Mouse (Mus musculus): ENCODE results near the gene Sgcg.

The Sgcg gene

DNA sequence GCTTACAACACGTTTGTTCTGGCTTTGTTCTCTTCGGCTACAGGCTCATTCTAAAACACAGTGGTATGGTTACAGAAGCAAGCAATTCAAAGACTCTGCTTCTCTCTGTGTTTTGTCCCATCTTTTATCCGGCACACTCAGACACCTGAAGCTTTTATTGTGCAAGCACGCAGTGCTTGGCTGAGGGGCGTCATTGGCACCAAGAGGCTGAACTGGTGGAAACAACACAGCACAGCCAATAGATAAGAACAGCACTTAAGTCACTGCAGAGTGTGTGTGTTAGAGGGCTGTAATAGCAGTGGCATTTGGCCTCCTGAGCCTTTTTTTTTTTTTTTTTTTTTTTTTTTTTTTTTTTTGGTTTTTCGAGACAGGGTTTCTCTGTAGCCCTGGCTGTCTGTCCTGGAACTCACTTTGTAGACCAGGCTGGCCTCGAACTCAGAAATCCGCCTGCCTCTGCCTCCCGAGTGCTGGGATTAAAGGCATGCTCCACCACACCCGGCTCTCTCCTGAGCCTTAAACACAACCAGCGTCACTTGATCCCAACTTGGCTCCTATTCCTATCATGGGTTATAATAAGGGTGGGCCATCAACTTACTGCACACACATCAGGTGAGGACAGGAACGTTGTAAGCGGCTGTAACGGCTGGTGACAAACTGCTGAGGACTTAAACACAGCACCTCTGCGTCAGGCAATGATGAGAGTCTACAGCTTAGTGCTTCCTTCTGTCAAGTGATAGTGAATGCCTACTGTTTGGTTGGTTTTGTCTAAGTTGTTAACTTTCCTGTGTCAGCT, 5.5 kb downstream of the Sgcg start:
- no peak for TF ChIP-seq GATA4 (IDR thresholded peaks at IDR 0.05; ENCODE audit: insufficient replicate concordance, low read length)

DNA sequence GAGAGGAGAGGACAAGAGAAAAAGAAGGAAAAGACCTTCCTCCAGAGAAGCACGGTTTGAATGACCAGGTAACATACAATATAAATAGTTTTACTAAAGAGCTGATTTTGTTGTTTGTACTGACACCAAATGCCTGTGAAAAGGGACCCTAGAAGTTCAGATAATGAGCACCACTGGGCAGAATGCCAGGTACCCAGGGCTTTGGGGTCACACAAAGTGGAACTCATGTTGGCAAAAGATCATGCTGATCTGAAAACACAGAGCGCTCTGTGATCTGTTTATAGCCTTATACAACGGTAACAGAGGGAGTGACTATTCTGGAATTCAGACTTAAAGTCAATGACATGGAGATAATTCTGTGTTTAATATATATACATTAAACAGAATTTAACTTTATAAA, 11.8 kb downstream of the Sgcg start:
- TF ChIP-seq GATA4 (IDR thresholded peaks at IDR 0.05; ENCODE audit: insufficient replicate concordance, low read length) = no peak

DNA sequence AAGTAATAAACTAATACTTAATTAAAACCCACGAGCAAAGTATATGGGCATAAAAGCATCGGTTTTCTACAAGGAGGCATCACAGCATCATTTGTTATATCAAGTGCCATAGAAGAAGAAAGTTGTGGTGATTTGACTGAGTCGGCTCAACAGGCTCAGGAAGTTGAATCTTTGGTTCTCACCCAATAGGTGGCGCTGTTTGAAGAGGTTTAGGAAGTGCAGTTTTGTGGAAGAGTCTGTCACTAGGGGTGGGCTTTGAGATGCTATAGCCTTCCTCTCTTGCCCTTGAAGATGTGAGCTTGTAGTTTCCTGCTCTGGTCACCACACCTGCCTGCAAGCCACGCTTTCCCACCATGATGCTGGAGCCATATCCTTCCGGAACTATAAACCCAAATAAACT, 15.7 kb downstream of the Sgcg start:
- no peak for TF ChIP-seq GATA4 (IDR thresholded peaks at IDR 0.05; ENCODE audit: insufficient replicate concordance, low read length)

DNA sequence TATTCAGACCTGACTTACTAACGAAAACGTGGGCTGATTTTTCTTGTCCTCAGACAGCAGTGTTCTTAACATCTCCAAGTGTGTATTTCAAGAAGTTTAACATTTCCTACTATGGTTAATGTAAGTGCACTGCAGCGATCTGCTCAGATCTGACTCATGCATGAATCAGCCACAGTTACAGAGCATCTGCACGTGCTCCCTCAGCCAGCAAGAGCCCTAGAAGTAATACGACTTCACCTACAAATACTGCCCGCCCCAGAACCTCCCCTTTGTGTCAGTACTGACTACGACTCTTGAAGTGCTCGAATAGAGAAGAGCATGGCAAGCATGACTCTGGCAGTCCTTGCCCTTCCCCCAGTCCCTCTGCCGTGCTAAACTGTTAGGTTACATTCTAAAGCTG, 19.5 kb downstream of the Sgcg start:
- TF ChIP-seq GATA4 (IDR thresholded peaks at IDR 0.05; ENCODE audit: insufficient replicate concordance, low read length) = no peak

DNA sequence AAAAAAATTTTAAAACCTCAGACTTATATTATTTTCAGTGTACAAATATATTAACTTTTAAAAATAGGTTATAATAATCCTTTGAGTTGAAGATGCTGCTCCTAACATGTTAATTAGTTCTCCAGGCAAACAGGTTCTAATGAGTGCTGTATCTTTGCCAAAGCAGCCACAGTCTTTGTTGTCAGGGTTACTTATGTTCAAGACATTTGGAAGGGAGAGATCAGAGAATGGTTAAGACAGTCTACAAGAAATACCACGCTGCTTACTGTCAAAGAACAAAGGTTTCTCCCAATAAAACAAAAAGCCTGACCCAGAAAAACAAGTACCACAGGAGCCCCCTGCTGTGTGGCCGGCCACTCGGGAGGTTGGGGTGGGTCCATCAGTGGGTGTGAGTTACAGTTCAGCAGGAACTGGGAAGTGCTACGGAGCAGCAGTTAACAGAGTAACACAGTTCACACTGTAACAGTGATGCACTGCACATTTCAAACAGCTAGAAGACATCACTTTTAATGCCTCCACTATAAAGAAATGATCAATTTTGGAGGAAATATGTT, 21.1 kb downstream of the Sgcg start:
- TF ChIP-seq GATA4 (IDR thresholded peaks at IDR 0.05; ENCODE audit: insufficient replicate concordance, low read length) = no peak

DNA sequence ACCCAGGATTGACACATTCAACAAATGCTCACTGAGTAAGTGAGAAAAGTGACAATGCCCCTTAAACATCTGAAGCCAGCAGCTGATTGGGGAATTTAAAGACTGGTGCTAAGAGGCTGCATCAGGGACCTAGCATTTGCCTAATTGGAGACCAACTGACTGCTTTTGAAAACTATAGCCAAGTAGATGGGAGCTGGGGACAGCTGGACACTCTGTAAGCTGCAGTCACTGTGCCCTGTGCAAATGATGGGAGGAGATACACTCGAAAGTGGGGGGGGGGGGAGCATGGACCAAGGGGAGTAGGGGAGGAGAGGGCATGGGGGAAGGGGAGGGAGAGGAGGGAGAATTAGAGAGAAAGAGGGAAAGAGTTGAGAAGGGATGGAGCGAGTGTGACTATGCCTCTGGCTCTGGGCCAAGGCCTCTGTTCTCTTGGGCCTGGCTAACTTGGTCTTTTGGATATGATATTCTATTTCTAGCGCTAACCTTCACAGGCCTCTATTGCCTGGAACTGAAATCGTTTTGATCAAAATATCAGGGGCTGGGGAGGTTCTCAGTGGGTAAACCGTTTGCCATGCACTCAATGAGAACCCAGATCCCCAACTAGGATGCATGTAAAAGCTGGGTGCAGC, 22.3 kb downstream of the Sgcg start:
- TF ChIP-seq GATA4 (IDR thresholded peaks at IDR 0.05; ENCODE audit: insufficient replicate concordance, low read length) = no peak

DNA sequence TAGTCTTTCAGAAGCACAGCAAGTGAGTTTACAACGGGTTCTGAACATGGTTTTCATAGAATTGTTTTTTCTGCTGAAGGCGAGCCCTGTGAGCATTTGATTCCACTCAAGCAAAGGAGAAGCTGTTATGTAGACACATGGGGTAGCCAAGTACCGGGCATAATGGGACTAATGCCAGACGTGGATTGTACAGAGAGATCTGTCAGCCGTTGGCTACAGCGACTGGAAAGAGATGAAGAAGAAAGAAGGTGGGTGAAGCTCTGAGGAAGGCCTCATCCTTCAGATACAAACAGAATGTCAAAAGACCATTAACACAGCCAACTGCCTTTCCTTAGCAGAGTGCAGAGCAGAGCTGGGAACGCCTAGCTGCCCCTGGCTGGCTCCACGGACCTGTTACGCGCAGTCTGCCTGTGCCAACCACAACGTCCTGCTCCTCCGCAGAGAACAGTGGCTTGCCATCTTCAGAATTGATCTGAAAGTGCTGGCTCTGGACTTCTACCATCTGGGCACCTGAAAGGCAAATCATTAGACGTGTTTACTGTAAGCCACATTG, 26.2 kb downstream of the Sgcg start:
- TF ChIP-seq GATA4 (IDR thresholded peaks at IDR 0.05; ENCODE audit: insufficient replicate concordance, low read length) = no peak

DNA sequence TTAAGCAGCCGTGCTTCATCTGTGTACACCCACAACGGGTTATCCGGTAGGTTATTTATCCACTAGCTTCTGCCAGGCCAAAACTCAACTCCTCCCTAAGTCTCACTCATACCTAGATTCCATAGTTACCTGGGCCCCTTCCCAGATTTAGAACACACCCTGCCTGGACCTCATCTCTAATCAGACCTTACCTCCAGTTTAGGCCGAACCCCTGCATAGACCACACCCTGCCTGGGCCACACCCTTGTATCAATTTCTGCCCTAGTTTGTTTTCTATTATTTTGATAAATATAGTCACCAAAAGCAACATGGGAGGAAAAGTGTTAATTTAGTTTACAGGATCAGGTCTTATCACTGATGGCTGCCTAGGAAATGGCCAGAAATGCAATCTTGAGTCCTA, 28.1 kb downstream of the Sgcg start:
- TF ChIP-seq GATA4 (IDR thresholded peaks at IDR 0.05; ENCODE audit: insufficient replicate concordance, low read length) = no peak

DNA sequence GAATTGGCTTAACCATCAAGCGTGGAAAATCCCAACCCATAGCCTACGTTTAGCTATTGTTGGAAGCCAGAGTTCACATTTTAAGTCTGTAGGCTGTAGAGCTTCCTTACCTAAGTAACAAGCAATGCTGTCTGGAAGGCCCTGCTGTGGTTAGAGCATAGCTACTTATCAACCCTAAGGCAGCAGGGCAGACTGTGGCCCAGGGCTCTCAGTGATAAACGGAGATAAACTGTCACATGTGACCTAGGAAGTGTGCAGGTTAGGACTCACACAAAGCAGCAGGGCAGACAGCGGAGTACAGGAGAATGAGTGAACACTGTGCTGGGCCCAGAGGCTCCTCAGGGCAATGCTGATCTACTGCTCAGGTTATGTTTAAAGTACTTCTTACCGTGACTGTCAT, 28.5 kb downstream of the Sgcg start:
- TF ChIP-seq GATA4 (IDR thresholded peaks at IDR 0.05; ENCODE audit: insufficient replicate concordance, low read length) = no peak

DNA sequence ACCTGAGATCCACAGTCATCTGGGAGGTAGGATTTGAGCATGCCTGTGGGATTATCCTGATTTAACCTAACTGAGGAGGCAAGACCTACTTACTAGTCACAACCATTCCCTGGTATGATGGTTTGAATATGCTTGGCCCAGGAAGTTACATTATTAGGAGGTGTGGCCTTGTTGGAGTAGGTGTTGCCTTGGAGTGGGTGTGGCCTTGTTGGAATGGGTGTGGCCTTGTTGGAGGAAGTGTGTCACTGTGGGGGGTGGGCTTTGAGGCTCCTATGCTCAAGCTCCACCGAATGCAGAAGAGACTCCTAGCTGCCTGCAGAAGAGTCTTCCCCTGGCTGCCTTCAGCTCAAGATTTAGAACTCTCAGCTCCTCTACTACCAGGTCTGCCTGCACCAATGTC, 32.1 kb downstream of the Sgcg start:
- no peak for TF ChIP-seq GATA4 (IDR thresholded peaks at IDR 0.05; ENCODE audit: insufficient replicate concordance, low read length)

DNA sequence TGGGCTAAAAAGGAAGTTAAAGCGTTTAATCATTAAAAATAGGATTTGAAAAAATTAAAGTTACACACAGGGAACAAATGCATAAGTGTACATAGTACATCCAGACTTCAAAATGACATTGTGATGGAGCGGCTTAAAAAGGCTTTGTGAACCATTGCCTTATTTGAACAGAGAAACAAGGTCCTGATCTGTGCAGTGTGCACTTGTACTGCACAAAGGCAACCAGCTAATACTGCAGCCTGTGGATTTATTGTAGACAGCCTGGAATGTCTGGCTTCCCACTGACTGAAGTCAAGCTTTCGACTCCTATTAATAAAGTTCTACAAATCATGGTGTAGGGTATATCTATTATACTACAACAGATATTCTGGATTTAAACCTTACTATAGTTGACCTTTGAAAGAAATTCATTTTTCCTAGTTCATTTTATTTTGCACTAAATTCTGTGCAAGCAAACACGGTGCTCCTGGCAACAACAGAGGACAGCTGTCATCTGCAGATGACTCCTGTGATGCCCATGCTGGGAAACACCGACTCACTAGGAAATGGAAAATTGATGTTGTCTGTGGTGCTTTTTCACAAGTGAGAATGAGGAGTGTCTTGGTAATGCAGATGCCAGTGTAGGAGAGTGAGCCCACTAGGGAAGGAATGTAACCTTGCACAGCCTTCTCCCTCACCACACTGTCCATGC, 33.8 kb downstream of the Sgcg start:
- no peak for TF ChIP-seq GATA4 (IDR thresholded peaks at IDR 0.05; ENCODE audit: insufficient replicate concordance, low read length)

DNA sequence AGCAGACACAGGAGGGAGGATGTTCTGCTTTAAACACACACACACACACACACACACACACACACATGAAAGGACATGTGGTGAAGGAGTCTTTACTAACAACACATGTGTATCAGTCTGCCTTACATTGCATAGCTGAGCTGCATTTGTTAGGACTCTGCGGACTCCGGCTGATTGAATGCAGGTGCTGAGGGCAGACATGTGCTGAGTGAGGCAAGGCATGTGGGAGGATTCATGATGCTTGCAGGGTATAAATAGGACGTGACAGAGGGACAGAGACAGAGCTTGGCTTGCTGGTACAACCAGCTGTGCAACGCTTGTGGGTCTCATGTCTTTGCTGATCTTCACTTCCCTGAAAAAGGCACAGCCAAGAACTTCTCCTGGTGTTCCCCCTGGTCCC, 34.5 kb downstream of the Sgcg start:
- no peak for TF ChIP-seq GATA4 (IDR thresholded peaks at IDR 0.05; ENCODE audit: insufficient replicate concordance, low read length)

DNA sequence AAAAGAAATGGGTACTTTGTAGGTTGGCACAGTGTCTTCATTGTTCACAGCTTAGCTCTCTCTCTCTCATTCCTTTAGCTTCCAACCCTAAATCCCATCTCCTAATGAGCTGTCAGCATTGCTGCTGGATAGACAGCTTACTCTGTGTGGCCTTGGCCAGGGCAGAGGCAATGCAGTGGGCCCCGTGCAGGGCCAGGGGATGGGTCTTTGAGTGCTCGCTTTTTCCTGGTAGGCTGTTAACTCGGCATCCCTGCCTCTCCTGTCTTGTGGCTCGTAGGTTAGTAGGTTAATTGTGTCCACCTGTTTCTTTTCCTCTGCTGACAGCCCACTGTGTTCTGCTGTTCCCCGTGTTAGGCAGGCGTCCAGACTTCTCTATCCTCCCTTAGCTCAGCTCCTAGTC, 35.8 kb downstream of the Sgcg start:
- TF ChIP-seq GATA4 (IDR thresholded peaks at IDR 0.05; ENCODE audit: insufficient replicate concordance, low read length) = no peak

DNA sequence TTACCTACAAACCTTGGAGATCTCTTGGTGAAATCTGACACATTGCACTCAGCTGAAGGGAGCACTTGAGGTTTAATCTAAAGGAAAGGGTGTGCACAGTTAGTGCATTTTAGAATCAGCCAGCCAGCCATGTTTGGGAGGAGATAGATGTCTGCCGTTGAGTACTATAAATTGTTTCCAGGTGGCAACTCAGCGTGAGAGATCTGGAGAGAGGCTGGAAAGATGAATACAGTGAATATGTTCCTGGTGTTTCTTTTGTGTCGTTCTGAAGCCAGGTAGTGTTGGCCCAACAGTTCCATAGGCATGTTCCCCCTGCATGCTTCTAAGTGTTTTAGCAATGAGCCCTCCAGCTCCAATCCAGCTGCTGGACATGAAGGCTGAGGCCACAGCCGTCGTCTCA, 37.1 kb downstream of the Sgcg start:
- TF ChIP-seq GATA4 (IDR thresholded peaks at IDR 0.05; ENCODE audit: insufficient replicate concordance, low read length) = no peak

DNA sequence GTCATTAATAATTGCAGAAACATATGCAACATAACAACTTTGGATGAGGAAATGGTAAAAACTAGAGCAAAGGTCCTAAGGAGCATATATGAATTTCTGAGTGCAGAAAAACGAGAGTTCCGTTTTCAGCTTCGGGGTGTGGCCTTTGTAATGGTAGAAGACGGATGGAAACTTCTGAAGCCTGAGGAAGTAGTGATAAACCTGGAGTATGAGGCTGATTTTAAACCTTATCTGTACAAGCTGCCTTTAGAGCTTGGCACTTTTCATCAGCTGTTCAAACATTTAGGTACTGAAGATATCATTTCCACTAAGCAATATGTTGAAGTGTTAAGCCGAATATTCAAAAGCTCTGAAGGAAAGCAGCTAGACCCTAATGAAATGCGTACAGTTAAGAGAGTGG, 46.5 kb downstream of the Sgcg start:
- TF ChIP-seq GATA4 (IDR thresholded peaks at IDR 0.05; ENCODE audit: insufficient replicate concordance, low read length) = no peak

DNA sequence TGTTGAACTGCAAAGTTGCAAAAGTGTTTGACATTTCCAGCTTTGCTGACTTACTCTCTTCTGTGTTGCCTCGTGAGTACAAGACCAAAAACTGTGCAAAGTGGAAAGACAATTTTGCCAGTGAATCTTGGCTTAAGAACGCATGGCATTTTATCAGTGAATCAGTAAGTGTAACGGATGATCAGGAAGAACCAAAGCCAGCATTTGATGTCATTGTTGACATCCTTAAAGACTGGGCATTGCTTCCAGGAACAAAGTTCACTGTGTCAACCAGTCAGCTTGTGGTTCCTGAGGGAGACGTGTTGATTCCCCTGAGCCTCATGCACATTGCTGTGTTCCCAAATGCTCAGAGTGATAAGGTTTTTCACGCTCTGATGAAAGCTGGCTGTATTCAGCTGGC, 48.2 kb downstream of the Sgcg start:
- TF ChIP-seq GATA4 (IDR thresholded peaks at IDR 0.05; ENCODE audit: insufficient replicate concordance, low read length) = no peak
